Mouse (Mus musculus) liver, embryonic 16.5 days (tissue): ENCODE results near the gene Cars2. TPM values are rescaled to one million over a fixed set of nuclear protein-coding genes. Genes with fewer than 3 reads are reported as not detected.
"Not testable (repeated sequence)": the region's sequence is repeated elsewhere in the genome, so short reads cannot be mapped to it uniquely, and the experiment has no call there.

Experiments used
- ATAC-seq: fragments of 200-750 bp; cut with Nextera tagmentation; 2 replicates; pipeline ENCODE4 v1.8.0; 2017; ENCODE audit warnings: low read depth, mild to moderate bottlenecking, moderate number of reproducible peaks, moderate library complexity
- H3K27ac ChIP-seq: fragments of 300-500 bp; sonication (generic); 2 replicates; pipeline ENCODE4 v1.5.1; 2014; ENCODE audit warnings: mild to moderate bottlenecking, low read length
- H3K27me3 ChIP-seq: fragments of 300-500 bp; sonication (generic); 2 replicates; pipeline ENCODE4 v1.6.1; 2014; ENCODE audit warnings: low read depth, low read length, mixed read lengths; ENCODE audit not compliant: control insufficient read depth, insufficient read depth
- H3K36me3 ChIP-seq: fragments of 300-500 bp; sonication (generic); 2 replicates; pipeline ENCODE4 v1.6.1; 2014; ENCODE audit warnings: mild to moderate bottlenecking; ENCODE audit not compliant: control insufficient read depth, insufficient read depth
- H3K4me1 ChIP-seq: fragments of 300-500 bp; sonication (generic); 2 replicates; pipeline ENCODE4 v1.6.1; 2014; ENCODE audit warnings: low read depth, low read length, mixed read lengths; ENCODE audit not compliant: control insufficient read depth
- H3K4me2 ChIP-seq: fragments of 300-500 bp; sonication (generic); 2 replicates; pipeline ENCODE4 v1.6.1; 2014; ENCODE audit warnings: low read depth, low read length, mixed read lengths
- H3K4me3 ChIP-seq: fragments of 300-500 bp; sonication (generic); 2 replicates; pipeline ENCODE4 v1.5.1; 2014; ENCODE audit warnings: low read depth, mild to moderate bottlenecking, low read length
- H3K9ac ChIP-seq: fragments of 300-500 bp; sonication (generic); 2 replicates; pipeline ENCODE4 v1.6.1; 2014; ENCODE audit warnings: low read depth, low read length
- H3K9me3 ChIP-seq: fragments of 300-500 bp; sonication (generic); replicated peaks from 2 replicates; pipeline ENCODE4 v1.6.1; 2016; ENCODE audit warnings: low read length; ENCODE audit not compliant: control insufficient read depth
- WGBS: fragments of 180-500 bp; shearing (Covaris S2); extraction: QIAGEN DNeasy Blood & Tissue Kit; methylation state at CpG from one replicate; pipeline ENCODE4 v1.1.7; 2014; ENCODE audit not compliant: insufficient replicate concordance; 5-methylcytosine and 5-hydroxymethylcytosine counted together
- polyA plus RNA-seq: library from polyadenylated mRNA; unstranded; fragments of >200 nt; fragmentation: Nextera tagmentation; extraction: Ambion mirVana; gene quantifications from 2 replicates; pipeline ENCODE4 v1.2.1, GENCODE M21; 2015

The Cars2 gene
- polyA plus RNA-seq, 1 experiment from 2014 or later, result 11.8 TPM

DNA sequence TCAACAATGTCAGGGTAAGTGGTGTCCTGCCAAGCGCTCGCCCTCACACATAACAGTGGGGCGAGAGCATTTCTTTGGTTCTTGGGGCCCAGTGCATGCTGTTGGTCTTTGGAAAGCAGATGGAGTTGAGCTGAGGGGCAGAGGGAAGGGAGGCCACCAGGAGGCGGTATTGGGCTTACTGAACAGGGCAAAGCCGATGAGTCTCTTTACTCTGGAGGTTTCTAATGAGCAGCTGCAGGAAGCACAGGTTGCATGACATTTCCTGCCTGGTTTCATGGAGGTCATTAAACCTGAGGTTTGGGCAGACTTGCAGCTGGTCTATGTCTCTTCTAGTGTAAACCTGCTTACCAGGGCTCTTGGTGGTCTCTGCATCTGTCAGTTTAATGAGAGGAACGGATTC, 43.8 kb downstream of the Cars2 start:
- Histone ChIP-seq H3K4me1 (peaks cover 3% of the 10 kb centered on the region; the same call in 1 of the 2 replicates), H3K27ac (no peak overlapping the region), H3K9me3 (no peaks in the 10 kb centered on the region), H3K9ac (no peak overlapping the region), H3K27me3 (no peaks in the 10 kb centered on the region), H3K4me3 (no peak overlapping the region), H3K36me3 (peaks cover 45% of the 10 kb centered on the region), H3K4me2 (no peak overlapping the region)
- ATAC-seq, result 0 out of 2 replicates have a peak, but pooled peaks have one; percentile 16
- 55% methylated on average over 6 of the region's 6 CpGs for WGBS

DNA sequence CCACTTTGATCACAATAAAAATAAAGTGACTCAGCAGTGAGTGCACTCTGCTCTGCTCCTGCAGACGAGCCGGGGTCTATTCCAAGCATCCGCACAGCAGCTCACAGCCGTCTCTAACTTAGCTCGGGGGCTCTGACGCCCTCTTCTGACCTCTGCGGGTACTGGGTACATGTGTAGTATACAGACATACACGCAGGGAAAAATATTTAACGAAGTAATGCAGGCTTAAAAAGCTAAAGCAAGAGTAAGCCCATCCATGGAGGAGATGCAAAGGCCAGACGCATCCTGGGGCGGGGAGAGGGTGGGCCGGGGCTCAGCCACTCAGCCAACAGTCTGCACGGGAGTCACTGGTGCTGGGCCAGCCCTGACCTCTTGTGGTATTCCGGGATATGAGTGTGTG, 44.5 kb downstream of the Cars2 start:
- Histone ChIP-seq H3K27me3 (no peaks in the 10 kb centered on the region), H3K36me3 (peaks cover 38% of the 10 kb centered on the region), H3K9ac (no peak overlapping the region), H3K4me3 (no peak overlapping the region), H3K4me2 (no peak overlapping the region), H3K9me3 (no peaks in the 10 kb centered on the region), H3K4me1 (no peaks in the 10 kb centered on the region; the same call in 1 of the 2 replicates), H3K27ac (no peak overlapping the region)
- WGBS, result 76% methylated on average over 14 of the region's 14 CpGs
- ATAC-seq, result no peak

DNA sequence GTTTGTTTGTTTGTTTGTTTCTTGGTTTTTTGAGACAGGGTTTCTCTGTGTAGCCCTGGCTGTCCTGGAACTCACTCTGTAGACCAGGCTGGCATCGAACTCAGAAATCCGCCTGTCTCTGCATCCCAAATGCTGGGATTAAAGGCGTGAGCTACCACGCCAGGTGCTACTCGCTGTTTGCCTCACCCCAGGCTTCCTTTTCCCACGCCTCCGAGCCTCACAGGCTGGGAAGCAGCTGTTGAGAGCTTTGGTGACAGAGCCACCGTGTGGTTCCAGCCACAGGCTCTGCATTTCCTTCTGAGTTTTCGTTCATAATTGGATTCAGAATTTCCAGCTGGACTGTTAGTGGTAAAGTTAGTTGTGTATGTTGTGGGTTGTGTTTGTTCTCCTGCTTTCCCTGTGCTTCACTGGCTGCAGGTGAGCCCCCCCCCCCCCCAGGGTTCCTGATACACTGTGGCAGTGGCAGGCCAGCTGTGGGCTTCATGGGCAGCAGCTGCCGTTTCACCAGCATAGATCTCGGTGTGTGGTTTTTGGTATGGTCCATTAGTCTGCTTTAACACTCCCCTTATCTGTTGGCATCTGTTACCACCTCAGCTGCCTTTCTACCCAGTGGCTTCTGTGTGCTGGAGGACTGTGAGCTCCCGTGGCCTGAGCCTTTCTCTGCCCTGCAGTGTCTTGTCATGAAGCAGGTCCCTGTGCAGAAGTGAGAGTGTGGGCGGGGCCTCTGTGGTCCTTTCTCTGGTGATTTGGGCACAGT, 46.9 kb downstream of the Cars2 start:
- no peak overlapping the region for H3K9ac ChIP-seq
- H3K27me3 ChIP-seq, result no peaks in the 10 kb centered on the region
- H3K4me3 ChIP-seq, result no peak overlapping the region
- peaks cover 3% of the 10 kb centered on the region for H3K4me1 ChIP-seq
- WGBS, result 67% methylated on average over 13 of the region's 13 CpGs
- H3K4me2 ChIP-seq, result no peak overlapping the region
- H3K36me3 ChIP-seq, result peaks cover 25% of the 10 kb centered on the region
- no peak overlapping the region for H3K27ac ChIP-seq
- no peak for ATAC-seq
- no peaks in the 10 kb centered on the region for H3K9me3 ChIP-seq

DNA sequence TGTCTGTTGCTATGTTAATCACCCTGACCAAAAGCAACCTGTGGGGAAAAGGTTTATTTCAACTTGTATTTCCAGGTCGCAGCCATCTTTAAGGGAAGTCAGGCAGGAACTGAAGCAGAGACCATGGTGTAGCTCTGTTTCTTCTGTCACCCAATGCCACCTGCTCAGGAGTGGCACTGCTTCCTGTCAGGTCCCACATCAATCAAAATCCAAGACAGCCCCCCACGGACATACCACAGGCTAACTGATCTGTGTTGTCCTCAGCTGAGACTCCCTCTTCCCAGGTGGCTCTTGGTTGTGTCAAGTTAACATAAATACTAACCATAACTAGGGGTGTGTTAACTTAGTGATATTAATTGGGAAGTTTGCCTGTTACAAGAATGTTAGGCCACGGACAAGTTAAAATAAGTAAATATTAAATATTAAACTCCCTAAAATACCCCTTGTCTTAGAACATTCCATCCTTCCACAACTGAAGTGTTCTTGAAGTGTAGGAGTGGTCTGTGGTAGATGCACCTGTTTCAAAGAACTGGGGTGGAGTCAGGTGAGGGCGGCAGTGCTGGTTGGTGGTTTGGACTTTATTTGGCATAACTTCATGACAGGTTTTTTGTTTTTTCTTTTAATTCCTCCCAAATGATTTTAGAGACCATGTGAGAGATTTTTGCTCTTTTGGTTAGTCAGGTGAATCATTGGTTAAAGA, 51.6 kb downstream of the Cars2 start:
- H3K4me2 ChIP-seq, result peak overlapping the region; percentile 83; the same call in 1 of the 2 replicates
- no peak overlapping the region for H3K4me3 ChIP-seq
- no peak for ATAC-seq
- 64% methylated on average over 4 of the region's 4 CpGs for WGBS
- H3K27ac ChIP-seq, result no peak overlapping the region
- peaks cover 16% of the 10 kb centered on the region for H3K4me1 ChIP-seq
- H3K9me3 ChIP-seq, result no peaks in the 10 kb centered on the region
- H3K9ac ChIP-seq, result no peak overlapping the region
- H3K27me3 ChIP-seq, result no peaks in the 10 kb centered on the region
- H3K36me3 ChIP-seq, result peaks cover 5% of the 10 kb centered on the region; the same call in 1 of the 2 replicates

DNA sequence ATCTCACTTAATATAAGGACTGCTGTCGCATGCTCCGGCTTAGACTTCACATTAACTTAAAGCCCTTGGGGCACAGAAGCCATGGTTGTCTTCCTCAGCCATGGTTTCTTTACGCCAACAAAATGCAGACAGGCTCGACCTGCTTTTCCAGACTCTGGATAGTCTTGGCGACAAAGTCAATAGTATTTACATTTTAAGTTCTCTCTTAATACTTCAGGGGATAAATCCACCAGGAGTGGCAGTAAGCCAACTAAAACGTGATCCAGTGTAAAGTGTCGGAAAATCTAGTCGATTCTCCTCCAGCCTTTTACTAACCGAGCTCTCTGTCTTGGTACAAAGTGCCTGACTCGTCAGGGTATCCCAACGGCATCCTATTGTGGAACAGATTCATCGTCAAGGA, 52.3 kb downstream of the Cars2 start:
- Histone ChIP-seq H3K9ac (peak overlapping the region; percentile 82), H3K4me3 (peak overlapping the region; percentile 94), H3K36me3 (no peaks in the 10 kb centered on the region; the same call in 1 of the 2 replicates), H3K27me3 (no peaks in the 10 kb centered on the region), H3K4me2 (peak overlapping the region; percentile 83), H3K9me3 (no peaks in the 10 kb centered on the region), H3K27ac (no peak overlapping the region), H3K4me1 (peaks cover 16% of the 10 kb centered on the region)
- 61% methylated on average over 12 of the region's 12 CpGs for WGBS
- ATAC-seq, result no peak

DNA sequence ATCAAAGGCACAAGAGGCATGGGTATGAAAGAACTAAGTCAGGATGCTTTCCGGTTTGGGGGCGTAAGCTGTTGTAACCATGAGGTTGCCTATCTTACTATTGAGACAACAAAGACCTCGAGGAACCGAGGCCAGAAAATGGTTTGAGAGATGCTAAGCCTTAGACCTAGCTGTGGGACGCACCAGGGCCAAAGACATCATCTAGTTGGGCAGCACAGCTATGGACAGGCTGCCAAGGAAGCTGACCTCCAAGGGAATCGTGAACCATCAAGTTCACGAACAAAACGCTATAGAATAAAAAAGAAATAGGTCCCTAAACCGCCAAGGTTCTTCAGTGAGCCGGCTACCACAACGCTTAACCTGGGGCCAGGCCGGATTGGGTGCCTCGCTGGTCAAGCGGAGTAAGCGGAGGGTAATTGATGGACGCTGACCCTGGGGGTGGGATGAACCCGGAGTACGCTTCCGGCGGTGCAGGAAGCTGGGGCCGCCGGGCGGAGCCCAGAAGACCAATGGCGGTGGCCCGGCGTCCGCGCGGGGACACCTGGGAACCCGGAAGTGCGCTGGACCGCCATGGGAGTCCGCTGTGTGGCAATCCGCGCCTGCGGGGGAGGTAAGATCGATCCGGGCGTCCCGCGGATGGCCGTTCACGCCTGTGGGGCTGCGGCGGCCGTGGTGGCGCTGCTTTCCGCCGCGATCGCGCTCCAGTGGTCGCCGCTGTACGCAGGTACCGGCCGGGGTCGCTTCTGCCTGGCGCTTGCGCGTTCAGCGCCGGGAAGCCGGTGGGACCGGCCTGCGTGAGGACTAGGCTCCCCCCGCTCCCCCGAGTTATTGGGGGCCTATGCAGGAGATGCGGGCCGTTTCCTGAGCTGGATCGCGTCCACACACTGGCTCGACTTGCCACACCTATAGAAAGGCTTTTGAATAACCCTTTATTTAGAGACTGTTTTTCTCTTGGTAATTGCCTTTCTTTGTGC, 53.3 kb downstream of the Cars2 start, which contains the start of gene Naxd:
Gene Naxd (plus strand): TSS at position 490 of the 974 bp plus-strand sequence.
- Histone ChIP-seq H3K9me3 (no peaks in the 10 kb centered on the region), H3K4me1 (peaks cover 16% of the 10 kb centered on the region), H3K9ac (peak within 1 kb of the TSS; percentile 82), H3K27me3 (no peaks in the 10 kb centered on the region), H3K27ac (peak within 1 kb of the TSS; percentile 78), H3K4me2 (peak within 1 kb of the TSS; percentile 83), H3K36me3 (no peaks in the 10 kb centered on the region), H3K4me3 (peak within 1 kb of the TSS; percentile 94)
- ATAC-seq, result peak; percentile 99
- WGBS, result 3% methylated on average over 72 of the region's 73 CpGs

DNA sequence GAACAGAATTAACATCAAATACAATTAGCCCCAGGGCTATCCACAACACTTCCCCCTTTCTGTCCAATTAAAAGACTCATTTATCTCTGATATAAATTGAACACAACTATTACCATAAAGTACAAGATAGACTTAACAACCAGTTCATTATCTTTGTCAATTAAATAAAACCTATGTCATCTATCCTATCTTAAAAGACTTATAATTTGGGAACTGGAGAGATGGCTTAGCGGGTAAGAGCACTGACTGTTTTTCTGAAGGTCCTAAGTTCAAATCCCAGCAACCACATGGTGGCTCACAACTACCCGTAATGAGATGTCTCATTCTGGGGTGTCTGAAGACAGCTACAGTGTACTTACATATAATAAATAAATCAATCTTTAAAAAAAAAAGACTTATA, 58.2 kb downstream of the Cars2 start:
- 58% methylated on average over 2 of the region's 2 CpGs for WGBS
- not testable (repeated sequence) for H3K9ac ChIP-seq, H3K36me3 ChIP-seq, H3K4me3 ChIP-seq, ATAC-seq, H3K9me3 ChIP-seq, H3K4me1 ChIP-seq, H3K27me3 ChIP-seq, H3K4me2 ChIP-seq, H3K27ac ChIP-seq

DNA sequence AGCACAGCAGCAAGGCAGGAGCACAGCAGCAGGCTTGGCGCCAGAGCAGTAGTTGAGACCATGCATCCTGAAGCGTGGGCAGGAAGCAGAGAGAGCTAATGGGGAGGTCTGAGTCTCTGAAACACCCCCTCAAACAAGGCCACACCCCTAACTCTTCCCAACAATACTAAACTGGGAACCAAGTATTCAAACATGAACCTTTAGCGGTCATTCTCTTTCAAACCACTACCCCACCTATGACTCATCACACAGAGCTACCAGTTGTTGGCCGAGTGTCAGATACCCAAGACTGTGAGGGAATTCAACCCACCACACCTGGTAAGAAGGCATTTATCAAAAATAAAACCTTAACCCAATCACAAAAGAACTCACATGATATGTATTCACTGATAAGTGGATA, 63.4 kb downstream of the Cars2 start:
- H3K27me3 ChIP-seq, result no peaks in the 10 kb centered on the region; the same call in 1 of the 2 replicates
- no peaks in the 10 kb centered on the region for H3K9me3 ChIP-seq
- no peak for ATAC-seq
- no peak overlapping the region for H3K4me3 ChIP-seq
- WGBS, result 42% methylated on average over 4 of the region's 4 CpGs
- H3K36me3 ChIP-seq, result no peaks in the 10 kb centered on the region
- H3K9ac ChIP-seq, result no peak overlapping the region
- H3K4me1 ChIP-seq, result no peaks in the 10 kb centered on the region
- no peak overlapping the region for H3K4me2 ChIP-seq
- H3K27ac ChIP-seq, result no peak overlapping the region
